Mouse (Mus musculus) left cerebral cortex, adult 11 months (tissue): ENCODE data around the gene Olfr847.

Experiments
- DNase-seq: peaks from one replicate; pipeline ENCODE4 v3.0.0; 2022; ENCODE audit warnings: low spot score

Olfr847 gene

GRCm38 (mm10) chr9:19378569-19378968 is at the start of gene Olfr847:
Gene Olfr847 (minus strand): TSS chr9:19378669.
- DNase-seq = no peak

DNA sequence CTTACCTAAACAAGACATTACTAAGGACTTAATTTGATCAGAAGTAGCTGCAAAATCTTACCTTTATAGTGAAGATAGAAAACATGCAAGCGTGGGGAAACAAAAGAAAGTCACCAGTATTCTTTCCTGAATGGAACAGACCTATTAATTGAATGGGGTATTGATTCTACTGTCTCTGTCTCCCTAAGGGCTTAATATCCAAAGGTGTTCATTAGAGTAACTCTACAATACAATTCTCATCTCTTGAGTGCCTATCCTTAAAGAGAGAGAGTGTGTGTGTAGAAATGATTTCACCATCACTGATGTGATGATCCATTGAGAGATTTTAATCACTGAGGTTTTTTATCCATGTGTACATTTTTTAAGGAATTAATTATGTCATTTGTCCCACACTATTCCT is 14.6 kb downstream of the Olfr847 start, which contains the start of gene Olfr846:
Gene Olfr846, minus strand, starts transcription at position 101 of the 400 bp plus-strand sequence.
- no peak for DNase-seq

DNA sequence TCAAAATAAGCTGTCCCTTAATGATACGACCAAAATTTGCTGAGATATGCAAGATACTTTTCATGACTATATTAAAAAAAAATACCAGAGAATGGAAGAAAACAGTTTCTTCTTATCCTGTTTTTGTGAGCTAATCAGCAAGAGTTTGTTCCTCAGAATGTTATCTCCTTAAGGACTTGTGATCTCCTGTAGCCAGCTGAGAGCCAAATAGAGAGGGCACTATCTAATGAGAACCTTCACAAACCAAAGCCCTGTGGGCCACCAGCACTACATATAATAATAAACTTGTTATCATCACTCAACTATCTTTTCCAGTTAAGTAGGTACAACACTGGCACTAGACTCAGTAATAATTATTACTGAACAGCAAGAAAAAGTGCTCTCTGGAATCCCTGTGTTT is 42.3 kb downstream of the Olfr847 start, which contains the start of gene Olfr845:
Gene Olfr845, plus strand, starts transcription at position 301 of the 400 bp plus-strand sequence.
- DNase-seq = no peak
